Mouse (Mus musculus) frontal cortex, postnatal 36 days (tissue): ENCODE data around the gene Vapa.
A peak's percentile ranks its signal among the peaks of the same experiment; 100 is the strongest.

ENCODE experiments used
- DNase-seq, 2 experiments: peaks; one replicate each; pipeline ENCODE4 v3.0.0; 2022; ENCODE audit warnings: low spot score in 2 of 2

Vapa gene

DNA sequence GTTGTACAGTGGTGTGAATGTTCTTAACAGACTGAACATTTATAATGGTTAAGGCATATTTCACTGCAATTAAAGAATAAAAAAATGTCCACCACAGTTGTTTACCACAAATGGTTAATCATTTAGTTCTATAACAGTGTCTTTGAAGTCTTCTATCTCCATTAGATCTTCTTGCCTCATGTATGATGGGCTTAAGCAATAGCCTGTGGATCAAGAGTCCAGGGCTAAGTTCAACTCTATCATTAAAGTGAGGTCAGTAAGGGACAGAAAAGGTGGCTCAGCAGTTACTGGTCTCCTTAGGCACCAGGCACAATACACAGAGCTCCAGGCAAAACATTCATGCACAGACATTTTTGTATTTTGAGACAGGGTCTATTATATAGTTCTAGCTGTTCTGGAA lies 9.8 kb upstream of the Vapa start:
- DNase-seq = no peak

DNA sequence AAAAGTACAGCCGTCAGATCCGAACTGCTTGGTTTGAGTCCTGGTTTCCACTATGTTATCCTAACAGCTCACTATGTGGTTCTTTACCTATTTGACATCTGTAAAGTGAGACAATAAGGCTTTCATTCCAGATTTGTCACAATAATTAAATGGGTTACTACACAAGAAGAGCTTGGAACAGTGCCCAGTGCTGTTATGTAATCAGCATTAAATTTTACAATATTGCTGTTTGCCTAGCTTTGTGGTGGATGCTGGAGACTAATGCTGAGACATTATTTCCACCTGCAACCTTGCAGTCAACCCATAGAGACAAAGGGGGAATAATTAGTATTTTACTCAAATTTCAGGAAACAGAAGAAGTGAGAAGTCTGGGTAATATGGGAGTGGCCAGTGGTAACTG lies 5.1 kb upstream of the Vapa start:
- DNase-seq = no peak

DNA sequence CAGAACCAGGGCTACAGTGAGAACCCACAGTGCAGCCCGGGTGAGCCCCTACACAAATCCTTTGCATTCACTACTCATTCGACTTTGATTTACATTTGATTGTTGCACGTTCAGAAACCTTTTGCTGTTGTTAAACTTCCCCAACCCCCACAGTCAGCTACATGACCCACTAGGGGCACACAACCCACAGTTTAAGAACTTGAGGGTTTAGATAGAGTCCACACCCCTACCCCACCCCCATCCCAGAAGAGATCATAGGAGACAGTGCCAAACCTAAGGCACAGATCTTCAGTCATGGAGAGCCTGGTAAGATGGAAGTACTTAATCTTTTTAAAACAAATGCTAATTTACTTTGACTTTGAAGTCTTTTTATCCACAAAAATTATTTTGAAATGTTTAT lies 2.3 kb upstream of the Vapa start:
- no peak for DNase-seq

DNA sequence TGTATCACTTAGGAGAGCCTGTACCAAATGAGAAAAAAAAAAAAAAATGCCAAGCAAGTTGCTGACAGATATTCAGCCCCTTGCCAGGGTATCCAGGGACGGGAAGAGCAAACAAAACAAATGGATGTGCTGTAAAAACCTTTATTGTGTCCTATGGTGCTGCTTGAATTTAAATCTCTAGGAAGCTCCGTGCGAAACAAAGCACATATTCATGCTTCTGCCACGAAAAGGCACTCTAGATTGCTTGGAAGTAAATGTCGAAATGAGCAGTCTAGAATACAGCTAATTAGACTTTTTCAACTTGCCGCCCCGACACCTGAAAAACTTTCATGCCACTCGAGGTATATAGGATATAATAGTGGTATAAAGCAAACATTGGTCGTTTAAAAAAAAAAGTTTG lies 1.1 kb upstream of the Vapa start:
- DNase-seq = peak in 1 of 2 experiments; percentile 8

DNA sequence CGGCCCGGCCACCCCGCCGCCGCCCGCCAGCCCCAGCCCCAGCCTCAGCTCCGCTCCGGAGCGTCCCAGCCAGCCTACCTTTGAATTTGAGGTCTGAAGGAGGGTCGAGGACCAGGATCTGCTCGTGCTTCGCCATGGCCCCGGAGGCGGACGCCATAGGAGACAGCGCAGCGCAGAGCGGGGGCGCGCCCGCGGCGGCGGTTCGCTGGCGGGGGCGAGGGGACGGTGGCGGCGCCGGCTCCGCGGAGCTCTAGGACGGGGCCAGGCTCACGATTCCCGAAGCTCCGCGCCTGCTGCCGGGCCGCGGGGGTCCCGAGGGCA lies 253 bp downstream of the Vapa start:
- DNase-seq = no peak

GRCm38 (mm10) chr17:65612391-65613141 lies 789 bp downstream of the Vapa start:
- DNase-seq = peak; percentile 17 to 29

- DNase-seq = no peak
Observed at GRCm38 (mm10) chr17:65611721-65612120, 1.6 kb downstream of the Vapa start.

- DNase-seq = no peak
Observed at GRCm38 (mm10) chr17:65608743-65609142, 4.6 kb downstream of the Vapa start.

GRCm38 (mm10) chr17:65608312-65608687 lies 5.1 kb downstream of the Vapa start:
- DNase-seq = no peak

DNA sequence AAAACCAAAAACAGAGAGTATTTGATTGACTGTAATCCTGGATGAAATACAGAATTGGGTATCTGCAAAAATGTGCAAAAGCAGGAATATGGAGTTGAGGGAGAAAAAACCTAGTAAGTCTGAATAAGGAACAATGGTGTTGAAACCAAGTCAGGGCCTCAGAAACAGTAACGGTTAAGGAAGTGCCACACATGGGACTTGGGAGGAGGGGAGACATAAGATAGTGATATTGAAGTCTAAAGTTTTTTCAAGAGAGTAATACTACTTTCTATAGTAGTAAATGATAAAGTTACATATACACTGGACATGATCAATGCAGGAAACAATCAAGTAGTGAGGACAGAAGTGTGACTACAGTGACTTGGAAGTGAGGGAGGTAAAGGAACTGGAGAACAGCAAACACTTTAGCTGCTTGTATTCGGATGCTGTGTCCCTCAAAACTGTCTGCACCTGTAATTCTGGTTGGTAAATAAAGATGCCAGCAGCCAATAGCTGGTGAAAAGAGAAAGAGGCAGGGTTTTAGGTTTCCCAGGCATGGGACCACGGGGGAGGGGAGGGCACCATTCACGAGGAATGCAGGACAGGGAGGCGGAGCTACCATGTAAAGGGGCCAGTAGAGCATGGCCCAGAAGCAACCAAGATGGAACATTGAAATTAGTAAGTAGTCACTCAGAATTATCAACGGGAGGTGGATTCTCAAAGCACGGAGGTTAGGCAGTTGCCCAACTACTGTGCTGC lies 5.6 kb downstream of the Vapa start:
- no peak for DNase-seq

- DNase-seq = no peak
Observed at GRCm38 (mm10) chr17:65606014-65606413, 7.3 kb downstream of the Vapa start.

DNA sequence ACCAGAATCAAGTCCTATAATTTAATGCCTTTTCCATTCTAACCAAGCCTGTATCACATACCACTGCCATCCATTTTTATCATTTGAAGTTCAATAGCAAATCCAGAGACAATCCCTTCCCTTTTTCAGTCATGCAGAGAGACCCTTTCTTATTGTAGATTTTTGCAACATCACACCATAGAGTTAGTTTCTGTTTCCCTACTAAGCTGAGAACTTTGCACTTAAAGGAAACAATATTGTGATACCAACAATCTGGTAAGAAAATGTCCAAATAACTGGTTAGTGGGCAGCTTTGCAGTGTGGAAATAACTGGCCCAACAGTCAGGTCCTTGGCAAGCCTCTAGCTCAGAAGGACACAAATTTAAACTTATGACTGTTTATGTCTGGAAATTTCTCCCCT lies 8.5 kb downstream of the Vapa start:
- DNase-seq = no peak

- DNase-seq = no peak
Observed at GRCm38 (mm10) chr17:65604315-65604714, 9.0 kb downstream of the Vapa start.

GRCm38 (mm10) chr17:65597857-65598486 lies 15.4 kb downstream of the Vapa start:
- DNase-seq = no peak

DNA sequence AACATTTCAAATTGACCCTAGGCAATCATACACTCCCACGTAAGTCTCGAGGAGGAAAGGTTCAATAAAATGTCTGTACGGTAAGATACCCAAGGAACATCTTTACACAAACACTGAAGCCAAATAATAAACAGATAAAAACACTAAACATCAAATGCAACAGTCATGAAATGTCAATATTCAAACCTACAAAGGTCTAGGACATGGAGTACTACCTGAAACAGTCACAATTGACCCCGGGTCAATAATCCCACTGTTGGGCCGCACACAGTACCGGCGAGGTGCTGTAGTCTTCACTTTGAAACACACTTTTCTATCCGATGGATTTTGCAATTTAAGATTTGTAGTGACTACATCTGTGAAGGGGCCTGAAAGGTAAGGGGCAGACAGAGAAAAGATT lies 18.7 kb downstream of the Vapa start:
- DNase-seq = no peak

GRCm38 (mm10) chr17:65586892-65587291 lies 26.5 kb downstream of the Vapa start:
- DNase-seq = no peak

GRCm38 (mm10) chr17:65581440-65581839 lies 31.9 kb downstream of the Vapa start:
- DNase-seq = no peak

DNA sequence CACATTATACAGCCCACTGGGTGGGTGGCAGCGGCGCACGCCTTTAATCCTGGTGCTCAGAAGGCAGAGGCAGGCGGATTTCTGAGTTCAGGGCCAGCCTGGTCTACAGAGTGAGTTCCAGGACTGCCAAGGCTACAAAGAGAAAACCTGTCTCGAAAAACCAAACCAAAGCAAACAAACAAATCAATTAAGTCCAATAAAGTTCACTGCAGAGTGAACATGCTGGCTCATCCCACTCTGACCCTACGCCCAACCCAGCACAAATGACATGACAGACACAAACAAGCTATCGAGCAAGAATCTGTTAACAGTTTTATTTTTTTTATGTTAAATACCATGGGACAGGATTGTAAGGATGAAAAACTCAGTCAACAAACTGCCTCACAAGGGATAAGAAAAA lies 33.6 kb downstream of the Vapa start:
- DNase-seq = no peak

- no peak for DNase-seq
Observed at GRCm38 (mm10) chr17:65575339-65575738, 38.0 kb downstream of the Vapa start.

DNA sequence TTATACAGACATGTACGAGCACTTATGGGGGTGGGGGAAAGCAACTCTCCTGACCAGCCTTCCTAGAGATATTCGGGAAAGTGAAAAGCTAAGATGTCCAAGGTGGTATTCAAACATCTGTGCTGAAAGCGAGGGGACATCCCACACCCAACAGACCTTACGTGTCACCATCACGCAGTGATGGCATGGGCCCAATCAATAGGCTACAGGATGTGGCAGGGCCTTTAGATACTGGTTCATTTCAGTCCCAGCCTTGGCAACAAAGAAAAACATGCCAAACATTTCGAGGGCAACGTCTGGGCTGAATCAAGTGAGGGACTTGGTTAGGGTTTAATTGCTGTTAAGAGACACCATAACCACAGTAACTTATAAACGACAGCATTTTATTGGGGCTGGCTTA lies 38.5 kb downstream of the Vapa start:
- DNase-seq = no peak

GRCm38 (mm10) chr17:65571866-65572265 lies 41.5 kb downstream of the Vapa start:
- peak in 1 of 2 experiments; percentile 40 for DNase-seq

- DNase-seq = no peak
Observed at GRCm38 (mm10) chr17:65571466-65571865, 41.9 kb downstream of the Vapa start.

- DNase-seq = no peak
Observed at GRCm38 (mm10) chr17:65564189-65564588, 49.2 kb downstream of the Vapa start.
